Mouse (Mus musculus) gastrocnemius, adult 2 months (tissue): ENCODE measurements around the gene Myo5a. TPM values are rescaled to one million over a fixed set of nuclear protein-coding genes. Genes with fewer than 3 reads are reported as not detected.

ENCODE experiments used
- DNase-seq: peaks from one replicate; pipeline ENCODE4 v3.0.0; 2022
- H3K27ac ChIP-seq: fragments of 200-600 bp; 2 replicates; pipeline ENCODE4 v1.8.1; 2022; ENCODE audit warnings: mild to moderate bottlenecking
- H3K4me3 ChIP-seq: fragments of 200-600 bp; 2 replicates; pipeline ENCODE4 v1.8.1; 2022; ENCODE audit warnings: mild to moderate bottlenecking, moderate library complexity
- CTCF ChIP-seq: fragments of 200-600 bp; IDR thresholded peaks from 2 replicates; pipeline ENCODE4 v1.8.1; 2022; ENCODE audit warnings: antibody characterized with exemption, mild to moderate bottlenecking, moderate library complexity
- intact Hi-C: fragments of 180-260 bp; cut with DNase I; formaldehyde crosslinking; loops from one replicate; pipeline ENCODE4 v1.15.1; 2025
- total RNA-seq, 2 experiments: library from RNA; stranded (reverse); gene quantifications; 2 replicates each; pipeline ENCODE4 v1.2.3; 2021

The Myo5a gene
- total RNA-seq, 2 experiments from 2014 or later, result 7.2 to 12.1 TPM

DNA sequence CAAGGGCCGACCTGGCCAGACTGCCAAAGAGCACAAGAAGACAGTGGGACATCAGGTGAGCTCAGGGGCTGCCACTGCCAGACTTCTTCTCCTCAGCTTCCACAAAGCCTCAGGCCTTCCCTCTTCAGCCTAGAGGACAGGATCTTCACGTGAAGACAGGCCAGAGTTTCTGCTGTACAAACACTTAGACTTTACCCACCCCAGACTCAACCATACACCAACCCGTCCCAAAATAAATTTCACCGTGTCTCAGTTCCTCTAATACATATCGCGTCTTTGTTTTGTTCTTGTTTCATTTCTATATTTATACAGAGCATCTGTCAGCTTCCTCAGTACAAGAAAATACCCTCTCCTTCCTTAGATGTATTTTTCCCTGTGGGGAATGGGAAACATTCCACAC is 89.7 kb downstream of the Myo5a start:
- Histone ChIP-seq H3K27ac (no peak overlapping the region), H3K4me3 (no peak overlapping the region)
- intact Hi-C loops, result no loop called here
- no peak for DNase-seq
- no peak for TF ChIP-seq CTCF

DNA sequence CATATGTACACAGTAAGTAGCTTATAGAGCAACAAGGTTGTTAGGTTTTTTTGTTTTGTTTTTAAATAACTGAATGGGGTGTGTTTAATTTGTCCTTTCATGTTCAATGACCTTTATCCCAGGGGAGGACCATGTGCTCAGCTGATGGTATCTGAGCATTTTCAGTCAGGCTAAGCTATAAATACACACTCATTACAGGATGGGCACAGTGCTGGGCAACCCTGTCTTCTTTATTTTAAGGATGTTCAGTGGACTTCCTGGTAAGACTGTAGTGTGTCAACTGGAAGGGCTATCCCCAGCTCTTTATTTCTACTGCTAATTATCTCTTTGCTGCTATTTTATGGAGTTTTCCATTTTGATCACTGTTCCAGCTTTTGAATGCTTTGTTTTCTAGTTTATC is 92.8 kb downstream of the Myo5a start:
- peak; percentile 54 for DNase-seq
- Histone ChIP-seq H3K27ac (peak overlapping the region; percentile 48), H3K4me3 (no peak overlapping the region)
- intact Hi-C loops, result no loop called here
- no peak for TF ChIP-seq CTCF

DNA sequence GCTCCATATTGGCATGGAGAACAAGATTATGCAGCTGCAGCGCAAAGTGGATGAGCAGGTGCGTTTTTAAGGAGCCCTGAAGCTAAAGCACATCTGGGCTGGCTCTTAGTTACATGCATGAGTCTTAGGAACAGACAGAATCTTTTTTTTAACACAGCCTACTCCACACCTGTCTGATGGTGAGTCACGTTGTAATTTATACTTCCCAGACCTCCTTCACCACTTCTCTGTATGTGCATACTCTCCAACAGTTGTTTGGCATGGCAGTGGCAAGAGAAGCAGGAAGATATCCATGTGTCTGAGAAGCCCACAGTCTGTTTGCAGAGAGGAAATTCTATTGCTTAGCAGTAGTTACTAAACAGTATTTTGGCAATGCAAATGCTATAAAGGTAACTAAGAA is 100.9 kb downstream of the Myo5a start:
- no peak for TF ChIP-seq CTCF
- no peak for DNase-seq
- H3K27ac ChIP-seq, result no peak overlapping the region
- intact Hi-C loops, result no loop called here
- no peak overlapping the region for H3K4me3 ChIP-seq

DNA sequence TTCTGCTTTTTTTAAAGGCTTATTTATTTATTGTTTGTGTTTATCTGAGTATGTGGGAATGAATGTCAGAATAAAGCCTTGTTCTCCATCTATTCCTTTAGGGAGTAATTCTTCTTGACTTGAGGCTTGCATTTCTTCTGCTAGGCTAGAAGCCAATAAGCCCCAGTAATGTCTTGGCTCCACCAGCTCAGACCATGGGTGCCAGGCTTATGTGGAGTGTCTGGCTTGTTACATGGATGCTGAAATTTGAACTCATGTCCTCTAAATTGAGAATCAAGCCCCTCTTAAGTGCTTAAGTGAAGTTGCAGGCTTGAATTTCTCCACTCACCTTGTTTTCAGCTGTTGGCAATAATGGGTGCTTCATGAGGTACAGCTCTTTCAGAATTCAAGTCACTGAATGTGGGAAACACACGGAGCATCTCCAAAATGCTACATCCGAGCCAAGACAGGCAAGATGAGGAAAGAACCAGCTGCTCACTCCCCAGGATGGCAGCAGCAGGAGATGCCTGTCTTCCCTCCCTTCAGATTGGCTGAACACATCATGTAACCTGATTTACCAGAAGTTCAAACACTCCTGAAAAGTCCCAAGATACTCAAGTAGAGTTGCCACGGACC is 116.9 kb downstream of the Myo5a start:
- intact Hi-C loops, result no loop called here
- Histone ChIP-seq H3K27ac (no peak overlapping the region), H3K4me3 (no peak overlapping the region)
- no peak for TF ChIP-seq CTCF
- DNase-seq, result no peak

DNA sequence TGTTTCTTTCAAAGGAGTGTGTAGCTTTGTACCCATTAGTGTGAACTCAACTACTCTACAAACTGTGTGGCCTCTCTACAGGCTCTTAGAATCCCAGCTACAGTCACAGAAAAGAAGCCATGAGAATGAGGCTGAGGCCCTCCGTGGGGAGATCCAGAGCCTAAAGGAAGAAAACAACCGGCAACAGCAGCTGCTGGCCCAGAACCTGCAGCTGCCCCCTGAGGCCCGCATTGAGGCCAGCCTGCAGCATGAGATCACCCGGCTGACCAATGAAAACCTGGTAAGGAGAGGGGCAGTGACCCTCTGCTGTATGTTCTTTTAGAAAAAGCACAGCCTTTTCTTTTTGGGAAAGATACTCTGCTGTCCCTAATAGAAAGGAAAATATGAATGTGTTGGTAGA is 123.0 kb downstream of the Myo5a start:
- Histone ChIP-seq H3K4me3 (no peak overlapping the region), H3K27ac (peak overlapping the region; percentile 61)
- no peak for TF ChIP-seq CTCF
- intact Hi-C loops, result loop anchor here (10.0 kb wide), 1 partner anchor 289 kb away; no protein-coding TSS in a partner anchor
- peak; percentile 29 for DNase-seq

DNA sequence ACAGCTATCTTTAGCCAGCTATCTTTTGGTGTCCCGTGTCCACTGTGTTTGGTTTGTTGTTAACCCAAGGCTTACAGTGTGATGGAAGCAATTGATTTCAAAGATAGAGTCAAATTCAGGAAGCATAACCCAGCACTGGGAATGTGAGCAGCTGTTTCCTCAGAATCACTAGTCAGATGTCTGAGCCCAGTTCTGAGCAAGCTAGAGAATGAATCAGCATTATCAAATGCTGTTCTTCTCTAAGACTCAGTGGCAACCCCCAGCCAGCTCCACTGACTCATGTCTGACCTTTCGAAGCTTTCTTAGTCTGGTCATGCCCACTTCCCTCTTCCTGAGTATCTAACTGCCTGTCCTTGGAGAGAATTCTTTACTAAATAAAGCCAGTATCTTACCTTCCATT is 125.5 kb downstream of the Myo5a start:
- no peak for TF ChIP-seq CTCF
- DNase-seq, result peak; percentile 33
- intact Hi-C loops, result loop anchor here (5.0 to 10.0 kb wide), 2 partner anchors 144 to 292 kb away; no protein-coding TSS in a partner anchor
- Histone ChIP-seq H3K4me3 (no peak overlapping the region), H3K27ac (peak overlapping the region; percentile 64)

DNA sequence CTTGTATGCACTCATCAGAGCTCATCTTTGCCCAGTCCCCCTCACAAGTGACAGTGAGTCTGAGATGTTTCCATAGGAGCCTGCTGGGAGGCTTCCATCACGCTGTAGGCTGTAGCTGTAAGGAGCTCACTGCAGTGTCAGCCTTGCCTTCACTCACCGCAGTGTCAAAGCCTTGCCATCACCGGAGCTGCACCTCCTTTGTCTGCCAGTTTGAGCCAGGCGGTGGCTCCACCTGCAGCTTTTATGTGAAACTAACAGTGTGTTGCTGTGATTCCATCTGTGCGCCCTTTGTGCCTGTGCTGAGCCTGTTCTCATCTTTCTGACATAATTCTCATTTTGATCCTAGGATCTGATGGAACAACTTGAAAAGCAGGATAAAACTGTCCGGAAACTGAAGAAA is 126.5 kb downstream of the Myo5a start:
- no peak for DNase-seq
- H3K27ac ChIP-seq, result no peak overlapping the region
- H3K4me3 ChIP-seq, result no peak overlapping the region
- intact Hi-C loops, result loop anchor here (5.0 to 10.0 kb wide), 2 partner anchors 145 to 292 kb away; no protein-coding TSS in a partner anchor
- peak; percentile 37; the same call in 1 of the 2 replicates for TF ChIP-seq CTCF

DNA sequence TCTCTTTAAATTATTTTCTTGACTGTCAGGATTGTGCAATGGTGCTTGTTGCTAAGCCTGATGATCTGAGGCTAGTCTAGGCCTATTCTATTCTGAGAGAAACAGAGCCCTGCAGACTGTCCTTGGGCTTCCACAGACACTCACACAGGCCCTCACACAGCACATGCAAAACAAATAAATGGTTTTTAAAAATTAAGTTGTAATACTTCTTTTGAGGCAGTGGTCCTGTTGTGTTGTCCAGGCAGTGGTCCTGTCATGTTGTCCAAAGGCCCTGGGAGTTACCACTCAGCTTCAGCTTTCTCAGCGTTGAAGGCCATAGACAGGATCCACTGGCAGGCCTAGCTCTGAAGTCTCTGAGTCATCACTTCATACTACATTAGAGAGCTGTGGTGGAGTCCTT is 130.7 kb downstream of the Myo5a start:
- no peak overlapping the region for H3K27ac ChIP-seq
- intact Hi-C loops, result no loop called here
- no peak for TF ChIP-seq CTCF
- no peak overlapping the region for H3K4me3 ChIP-seq
- DNase-seq, result no peak

DNA sequence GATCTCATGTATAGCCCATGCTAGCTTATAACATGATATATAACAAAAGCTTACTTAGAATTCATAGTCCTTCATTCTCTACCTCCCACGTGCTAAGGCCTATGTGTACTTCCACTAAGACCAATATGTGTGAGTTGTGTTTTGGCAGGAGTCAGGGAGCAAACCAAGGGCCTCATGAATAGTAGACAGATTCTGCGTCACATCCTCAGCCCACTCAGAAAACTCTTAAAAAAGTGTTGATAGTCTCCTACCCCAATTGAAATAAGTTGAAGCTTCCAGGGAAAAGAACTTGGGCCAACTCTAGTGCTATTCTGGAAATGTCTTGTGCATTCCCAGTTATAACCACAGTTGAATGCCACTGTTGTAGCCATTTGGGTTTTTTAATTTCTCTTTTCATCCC is 131.2 kb downstream of the Myo5a start:
- intact Hi-C loops, result no loop called here

DNA sequence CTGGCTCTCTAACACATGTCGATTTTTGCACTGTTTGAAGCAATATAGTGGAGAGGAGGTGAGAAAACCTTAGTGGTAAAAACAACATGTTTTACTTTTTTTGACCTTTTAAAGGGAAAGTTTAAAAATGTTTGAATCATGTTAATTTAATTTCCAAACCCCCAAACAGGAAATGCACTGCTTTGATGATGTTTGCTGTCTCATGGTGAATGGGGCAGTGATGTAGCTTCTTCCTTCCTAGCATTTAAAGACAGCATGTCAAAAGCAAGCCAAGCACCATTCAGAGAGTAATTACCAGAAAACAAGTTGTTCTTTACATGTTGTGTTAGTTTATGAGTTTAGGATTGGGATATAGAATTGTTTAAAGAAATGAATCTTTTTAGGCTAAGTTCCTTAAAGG is 138.4 kb downstream of the Myo5a start:
- DNase-seq, result no peak
- Histone ChIP-seq H3K4me3 (no peak overlapping the region), H3K27ac (no peak overlapping the region)
- intact Hi-C loops, result loop anchor here (2.0 to 5.0 kb wide), 2 partner anchors 72 to 137 kb away; partner anchors contain the start of gene Myo5a
- TF ChIP-seq CTCF, result no peak

More for the DNA sequence above, 131.2 kb downstream of the Myo5a start:
- TF ChIP-seq CTCF, result no peak
- DNase-seq, result no peak
- no peak overlapping the region for H3K4me3 ChIP-seq
- H3K27ac ChIP-seq, result no peak overlapping the region

DNA sequence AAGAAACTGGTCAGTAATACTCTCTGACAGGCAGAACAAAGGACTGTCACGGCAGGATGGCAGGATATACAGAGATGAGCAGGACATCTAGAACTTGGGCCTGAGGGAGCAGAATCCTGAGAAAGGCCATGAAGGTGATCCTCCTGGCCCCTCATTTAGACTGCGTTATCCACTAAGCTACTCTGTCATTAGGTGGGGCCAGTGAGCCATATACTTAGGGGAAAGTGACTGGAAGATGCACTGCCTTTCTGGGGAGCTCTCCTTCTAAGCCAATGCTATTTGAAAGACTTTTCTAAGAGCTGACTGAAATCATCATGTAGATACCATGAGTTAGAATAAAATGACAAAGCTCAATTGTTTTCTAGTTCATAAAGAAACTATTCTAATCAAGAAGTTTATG is 139.5 kb downstream of the Myo5a start:
- H3K27ac ChIP-seq, result no peak overlapping the region
- no peak overlapping the region for H3K4me3 ChIP-seq
- no peak for DNase-seq
- TF ChIP-seq CTCF, result peak; percentile 58
- intact Hi-C loops, result no loop called here

DNA sequence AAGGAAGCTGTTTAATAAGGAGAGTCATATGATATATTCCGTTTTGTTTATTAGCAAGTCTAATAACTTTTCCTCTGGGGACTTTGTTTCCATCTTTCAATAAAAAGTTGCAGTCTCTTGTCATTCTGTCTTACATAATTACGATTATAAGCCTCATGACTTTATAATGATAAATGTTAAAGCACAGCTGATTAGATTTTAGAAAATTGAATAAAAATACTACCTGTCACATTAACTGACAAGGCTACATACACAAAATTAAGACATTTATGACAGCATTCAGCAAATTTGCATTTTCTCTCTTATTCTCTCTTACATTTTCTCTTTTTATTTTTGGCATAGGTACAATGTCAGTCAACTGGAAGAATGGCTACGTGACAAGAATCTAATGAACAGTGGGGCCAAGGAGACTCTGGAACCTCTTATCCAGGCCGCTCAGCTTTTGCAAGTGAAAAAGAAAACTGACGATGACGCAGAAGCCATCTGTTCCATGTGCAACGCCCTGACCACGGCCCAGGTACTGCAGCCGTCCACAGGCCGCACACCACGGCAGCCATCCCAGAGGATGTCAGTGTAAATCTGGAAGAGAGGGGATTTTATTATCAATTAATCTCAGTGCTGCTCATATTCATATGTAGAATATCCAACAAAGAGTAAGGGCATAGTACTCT is 144.1 kb downstream of the Myo5a start:
- Histone ChIP-seq H3K27ac (no peak overlapping the region), H3K4me3 (no peak overlapping the region)
- DNase-seq, result no peak
- TF ChIP-seq CTCF, result no peak
- intact Hi-C loops, result no loop called here

DNA sequence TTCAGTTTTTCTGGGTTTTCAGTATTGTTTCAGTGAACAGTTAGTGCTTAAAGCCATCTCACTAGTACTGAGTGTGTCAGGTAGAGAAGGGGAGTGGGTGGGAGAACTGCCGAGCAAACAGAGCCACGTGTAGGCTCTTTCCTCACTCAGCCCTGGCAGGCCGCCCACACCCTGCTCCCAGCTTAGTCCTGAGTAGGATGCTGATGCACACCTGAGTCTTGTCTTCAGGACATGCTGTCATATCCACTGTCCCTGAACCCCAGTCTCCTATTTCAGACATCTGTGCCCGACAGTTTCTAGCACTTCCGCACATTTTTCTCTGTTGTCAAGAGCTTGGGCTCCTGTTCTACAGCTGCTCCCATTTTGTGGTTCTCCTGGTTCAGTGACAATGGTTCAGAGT is 149.1 kb downstream of the Myo5a start:
- Histone ChIP-seq H3K27ac (no peak overlapping the region), H3K4me3 (no peak overlapping the region)
- no peak for DNase-seq
- intact Hi-C loops, result no loop called here
- no peak for TF ChIP-seq CTCF
